Mouse (Mus musculus) mouse trophoblast stem cell (cell line): Measurements from ENCODE around the gene Fbxo21.

Experiments used
- in situ Hi-C, 2 experiments: fragments of 300-500 bp; cut with MseI, MboI; formaldehyde crosslinking; loops; 2 replicates in 1 of 2; 3 replicates in 1 of 2; pipeline ENCODE4 v1.15.1; 2025

Gene Fbxo21

GRCm38 (mm10) chr5:118045385-118045784 is 68.9 kb downstream of the Fbxo21 start:
- in situ Hi-C loops: no loop called here

GRCm38 (mm10) chr5:118047091-118047757 is 70.7 kb downstream of the Fbxo21 start:
- in situ Hi-C loops: no loop called here

- in situ Hi-C loops: no loop called here
Measured at GRCm38 (mm10) chr5:118048412-118048811, 71.9 kb downstream of the Fbxo21 start.

DNA sequence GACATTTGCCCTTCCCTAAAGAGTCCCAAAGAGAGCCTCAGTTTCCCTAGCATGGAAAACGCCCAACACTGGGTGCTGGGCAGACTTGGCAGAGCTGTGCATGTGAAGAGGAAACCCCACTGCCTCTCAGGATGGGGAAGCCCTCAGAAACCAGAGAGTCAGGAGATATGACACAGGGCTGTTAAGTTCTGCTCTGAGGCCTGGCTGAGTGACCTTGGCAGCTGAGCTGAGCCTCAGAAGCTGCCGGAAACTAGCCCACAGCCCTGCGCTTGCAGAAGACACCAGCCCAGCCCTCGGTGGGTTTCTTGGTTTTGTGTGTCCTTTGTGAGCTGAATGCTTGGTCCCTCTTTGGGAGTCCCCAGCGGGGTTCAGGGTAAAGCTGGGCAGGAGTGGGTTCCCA is 72.4 kb downstream of the Fbxo21 start:
- in situ Hi-C loops: no loop called here

- in situ Hi-C loops: no loop called here
Measured at GRCm38 (mm10) chr5:118050743-118051142, 74.2 kb downstream of the Fbxo21 start.

- in situ Hi-C loops: no loop called here
Measured at GRCm38 (mm10) chr5:118051981-118052662, 75.6 kb downstream of the Fbxo21 start.

- in situ Hi-C loops: no loop called here
Measured at GRCm38 (mm10) chr5:118053205-118053604, 76.7 kb downstream of the Fbxo21 start.

GRCm38 (mm10) chr5:118057508-118058111 is 81.1 kb downstream of the Fbxo21 start:
- in situ Hi-C loops: no loop called here

DNA sequence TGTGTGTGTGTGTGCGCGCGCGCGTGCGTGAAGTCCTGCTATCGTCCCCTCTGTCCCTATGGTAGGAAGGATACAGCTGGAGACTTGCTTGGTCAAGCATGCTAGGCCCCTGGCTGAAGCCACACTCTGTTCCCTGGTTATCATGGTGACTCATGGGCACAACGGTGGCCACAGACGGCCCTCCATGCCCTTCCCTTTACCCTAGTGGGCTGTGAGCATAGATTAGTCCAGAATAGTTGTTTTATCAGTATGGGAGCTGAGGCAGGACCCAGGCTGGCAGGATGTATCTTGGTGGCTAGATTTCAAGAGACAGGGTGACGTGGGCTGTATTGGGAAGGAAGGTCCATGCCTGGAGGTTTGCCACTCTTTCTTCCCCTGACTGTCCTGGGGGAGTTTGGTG is 82.3 kb downstream of the Fbxo21 start:
- in situ Hi-C loops: no loop called here

DNA sequence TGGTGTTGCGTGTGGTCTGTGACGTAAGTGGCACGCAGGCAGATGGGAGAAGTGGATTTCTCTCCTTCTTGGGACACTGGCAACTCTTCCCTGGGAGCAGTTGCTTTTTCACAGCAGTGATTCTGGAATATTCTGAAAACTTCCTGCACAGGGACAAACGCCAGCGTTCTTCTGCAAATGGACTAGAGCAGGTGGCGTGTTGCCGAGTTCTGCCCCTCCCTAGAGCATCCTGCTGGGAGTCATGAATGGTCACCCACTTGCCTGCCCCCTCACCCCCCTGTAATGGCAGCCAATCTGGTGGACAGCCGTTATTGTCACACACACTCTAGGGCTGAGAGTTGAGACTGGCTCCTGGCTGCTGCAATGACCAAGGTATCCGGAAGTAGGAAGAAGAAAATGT is 83.1 kb downstream of the Fbxo21 start:
- in situ Hi-C loops: no loop called here
